Mouse (Mus musculus): ENCODE data around the gene Zzef1.
"Not testable (repeated sequence)": the region's sequence is repeated elsewhere in the genome, so short reads cannot be mapped to it uniquely, and the experiment has no call there.

Zzef1 gene

GRCm38 (mm10) chr11:72795455-72796295 is at the start of gene Zzef1, which contains the start of gene Cyb5d2:
Gene Zzef1 (plus strand): TSS chr11:72796226.
Gene Cyb5d2 (minus strand): TSS chr11:72796142.
- peak; percentile 98 for DNase-seq (ENCODE audit: low read depth, low spot score)

GRCm38 (mm10) chr11:72751956-72752355 is 44.1 kb upstream of the Zzef1 start:
- no peak for DNase-seq (ENCODE audit: low read depth, low spot score)

GRCm38 (mm10) chr11:72758316-72758715 is 37.7 kb upstream of the Zzef1 start:
- no peak for DNase-seq (ENCODE audit: low read depth, low spot score)

GRCm38 (mm10) chr11:72759581-72759980 is 36.4 kb upstream of the Zzef1 start:
- no peak for DNase-seq (ENCODE audit: low read depth, low spot score)

GRCm38 (mm10) chr11:72760781-72761180 is 35.2 kb upstream of the Zzef1 start:
- DNase-seq (ENCODE audit: low read depth, low spot score), result no peak

- no peak for DNase-seq (ENCODE audit: low read depth, low spot score)
Observed at GRCm38 (mm10) chr11:72764270-72764669, 31.8 kb upstream of the Zzef1 start.

GRCm38 (mm10) chr11:72767716-72768115 is 28.3 kb upstream of the Zzef1 start:
- no peak for DNase-seq (ENCODE audit: low read depth, low spot score)

GRCm38 (mm10) chr11:72769061-72769460 is 27.0 kb upstream of the Zzef1 start:
- DNase-seq (ENCODE audit: low read depth, low spot score), result no peak

- DNase-seq (ENCODE audit: low read depth, low spot score), result no peak
Observed at GRCm38 (mm10) chr11:72770324-72770723, 25.7 kb upstream of the Zzef1 start.

GRCm38 (mm10) chr11:72770816-72771215 is 25.2 kb upstream of the Zzef1 start:
- DNase-seq (ENCODE audit: low read depth, low spot score), result no peak

GRCm38 (mm10) chr11:72771461-72771860 is 24.6 kb upstream of the Zzef1 start:
- DNase-seq (ENCODE audit: low read depth, low spot score), result no peak

GRCm38 (mm10) chr11:72772611-72773010 is 23.4 kb upstream of the Zzef1 start:
- not testable (repeated sequence) for DNase-seq (ENCODE audit: low read depth, low spot score)

GRCm38 (mm10) chr11:72778957-72779356 is 17.1 kb upstream of the Zzef1 start:
- no peak for DNase-seq (ENCODE audit: low read depth, low spot score)

GRCm38 (mm10) chr11:72782103-72782502 is 13.9 kb upstream of the Zzef1 start:
- no peak for DNase-seq (ENCODE audit: low read depth, low spot score)

- no peak for DNase-seq (ENCODE audit: low read depth, low spot score)
Observed at GRCm38 (mm10) chr11:72782503-72782902, 13.5 kb upstream of the Zzef1 start.

GRCm38 (mm10) chr11:72792033-72792432 is 4.0 kb upstream of the Zzef1 start:
- DNase-seq (ENCODE audit: low read depth, low spot score), result no peak

- no peak for DNase-seq (ENCODE audit: low read depth, low spot score)
Observed at GRCm38 (mm10) chr11:72795149-72795454, 924 bp upstream of the Zzef1 start.

GRCm38 (mm10) chr11:72796296-72796687 is 266 bp downstream of the Zzef1 start:
- no peak for DNase-seq (ENCODE audit: low read depth, low spot score)

- DNase-seq (ENCODE audit: low read depth, low spot score), result peak; percentile 10
Observed at GRCm38 (mm10) chr11:72796773-72797338, 830 bp downstream of the Zzef1 start.

- no peak for DNase-seq (ENCODE audit: low read depth, low spot score)
Observed at GRCm38 (mm10) chr11:72798112-72798511, 2.1 kb downstream of the Zzef1 start.

GRCm38 (mm10) chr11:72801182-72801581 is 5.2 kb downstream of the Zzef1 start:
- no peak for DNase-seq (ENCODE audit: low read depth, low spot score)

- no peak for DNase-seq (ENCODE audit: low read depth, low spot score)
Observed at GRCm38 (mm10) chr11:72803038-72803437, 7.0 kb downstream of the Zzef1 start.

GRCm38 (mm10) chr11:72804586-72804985 is 8.6 kb downstream of the Zzef1 start:
- DNase-seq (ENCODE audit: low read depth, low spot score), result no peak
